Mouse (Mus musculus): ENCODE measurements at regions not wholly inside any gene's neighbourhood (a gene's known extent, or its start where the extent isn't known, plus 50 kb on each side); places are given as distances from the start of the nearest gene placed in this dataset.

GRCm38 (mm10) chr3:117265790-117266189 lies 94.9 kb downstream of the Plppr4 start:
- ATAC-seq (replicated peaks; ENCODE audit: low FRiP score) (no peak), DNase-seq (ENCODE audit: low spot score) (no peak)
- Histone ChIP-seq H3K4me3 (ENCODE audit: low read depth, low read length) (no peak overlapping the region), H3K27me3 (replicated peaks; ENCODE audit: control insufficient read depth, insufficient read depth, low read length) (no peaks in the 10 kb centered on the region), H3K4me2 (no peak overlapping the region), H3K36me3 (ENCODE audit: control insufficient read depth, insufficient read depth, low read length) (no peaks in the 10 kb centered on the region), H3K4me1 (replicated peaks; ENCODE audit: control insufficient read depth, insufficient read depth, low read length) (no peaks in the 10 kb centered on the region), H3K9me3 (ENCODE audit: control insufficient read depth, low read length) (no peaks in the 10 kb centered on the region), H3K9ac (ENCODE audit: low read depth, low read length) (no peak overlapping the region), H3K27ac (ENCODE audit: low read depth, low read length) (no peak overlapping the region)
- WGBS: 79% methylated on average over 9 of the region's 9 CpGs

GRCm38 (mm10) chr3:117247833-117248232 lies 112.8 kb downstream of the Plppr4 start:
- no peak overlapping the region for H3K4me3 ChIP-seq (ENCODE audit: low read depth, low read length)

GRCm38 (mm10) chr3:117241810-117242209 lies 118.9 kb downstream of the Plppr4 start:
- no peak overlapping the region for H3K4me3 ChIP-seq (ENCODE audit: low read depth, low read length)
- ATAC-seq (replicated peaks; ENCODE audit: low FRiP score): no peak
- H3K27ac ChIP-seq (ENCODE audit: low read depth, low read length): no peak overlapping the region
- no peaks in the 10 kb centered on the region for H3K36me3 ChIP-seq (ENCODE audit: control insufficient read depth, insufficient read depth, low read length)
- H3K4me2 ChIP-seq: no peak overlapping the region
- 84% methylated on average over 6 of the region's 6 CpGs for WGBS
- no peaks in the 10 kb centered on the region for H3K4me1 ChIP-seq (replicated peaks; ENCODE audit: control insufficient read depth, insufficient read depth, low read length)
- H3K9ac ChIP-seq (ENCODE audit: low read depth, low read length): no peak overlapping the region
- no peaks in the 10 kb centered on the region for H3K27me3 ChIP-seq (replicated peaks; ENCODE audit: control insufficient read depth, insufficient read depth, low read length)
- no peaks in the 10 kb centered on the region for H3K9me3 ChIP-seq (ENCODE audit: control insufficient read depth, low read length)
- DNase-seq (ENCODE audit: low spot score): no peak

More at GRCm38 (mm10) chr3:117247833-117248232, 112.8 kb downstream of the Plppr4 start:
- no peak overlapping the region for H3K4me2 ChIP-seq
- H3K36me3 ChIP-seq (ENCODE audit: control insufficient read depth, insufficient read depth, low read length): no peaks in the 10 kb centered on the region
- DNase-seq (ENCODE audit: low spot score) (no peak), ATAC-seq (replicated peaks; ENCODE audit: low FRiP score) (no peak)
- H3K9me3 ChIP-seq (ENCODE audit: control insufficient read depth, low read length): no peaks in the 10 kb centered on the region
- no peak overlapping the region for H3K9ac ChIP-seq (ENCODE audit: low read depth, low read length)
- H3K27me3 ChIP-seq (replicated peaks; ENCODE audit: control insufficient read depth, insufficient read depth, low read length): no peaks in the 10 kb centered on the region
- no peaks in the 10 kb centered on the region for H3K4me1 ChIP-seq (replicated peaks; ENCODE audit: control insufficient read depth, insufficient read depth, low read length)
- no peak overlapping the region for H3K27ac ChIP-seq (ENCODE audit: low read depth, low read length)

- H3K4me3 ChIP-seq (ENCODE audit: low read depth, low read length): no peak overlapping the region
- DNase-seq (ENCODE audit: low spot score): no peak
- H3K27me3 ChIP-seq (replicated peaks; ENCODE audit: control insufficient read depth, insufficient read depth, low read length): no peaks in the 10 kb centered on the region
- H3K27ac ChIP-seq (ENCODE audit: low read depth, low read length): no peak overlapping the region
- no peaks in the 10 kb centered on the region for H3K36me3 ChIP-seq (ENCODE audit: control insufficient read depth, insufficient read depth, low read length)
- no peak overlapping the region for H3K4me2 ChIP-seq
- H3K9ac ChIP-seq (ENCODE audit: low read depth, low read length): no peak overlapping the region
- no peak for ATAC-seq (replicated peaks; ENCODE audit: low FRiP score)
- WGBS: 81% methylated on average over 3 of the region's 3 CpGs
- 0 out of 2 replicates have a peak, but pooled peaks cover 2% of the 10 kb centered on the region for H3K9me3 ChIP-seq (ENCODE audit: control insufficient read depth, low read length)
- no peaks in the 10 kb centered on the region for H3K4me1 ChIP-seq (replicated peaks; ENCODE audit: control insufficient read depth, insufficient read depth, low read length)
Measured at GRCm38 (mm10) chr3:117226616-117227015, 134.1 kb downstream of the Plppr4 start.

- ATAC-seq (replicated peaks; ENCODE audit: low FRiP score) (no peak), DNase-seq (ENCODE audit: low spot score) (no peak)
- Histone ChIP-seq H3K27me3 (replicated peaks; ENCODE audit: control insufficient read depth, insufficient read depth, low read length) (no peaks in the 10 kb centered on the region), H3K27ac (ENCODE audit: low read depth, low read length) (no peak overlapping the region), H3K36me3 (ENCODE audit: control insufficient read depth, insufficient read depth, low read length) (no peaks in the 10 kb centered on the region), H3K4me3 (ENCODE audit: low read depth, low read length) (no peak overlapping the region), H3K4me2 (no peak overlapping the region), H3K4me1 (replicated peaks; ENCODE audit: control insufficient read depth, insufficient read depth, low read length) (no peaks in the 10 kb centered on the region), H3K9ac (ENCODE audit: low read depth, low read length) (no peak overlapping the region), H3K9me3 (ENCODE audit: control insufficient read depth, low read length) (no peaks in the 10 kb centered on the region)
- 65% methylated on average over 2 of the region's 2 CpGs for WGBS
Measured at GRCm38 (mm10) chr3:117225041-117225440, 135.6 kb downstream of the Plppr4 start.

- Histone ChIP-seq H3K4me3 (ENCODE audit: low read depth, low read length) (no peak overlapping the region), H3K4me1 (replicated peaks; ENCODE audit: control insufficient read depth, insufficient read depth, low read length) (no peaks in the 10 kb centered on the region), H3K9ac (ENCODE audit: low read depth, low read length) (no peak overlapping the region), H3K9me3 (ENCODE audit: control insufficient read depth, low read length) (no peaks in the 10 kb centered on the region), H3K36me3 (ENCODE audit: control insufficient read depth, insufficient read depth, low read length) (no peaks in the 10 kb centered on the region), H3K4me2 (no peak overlapping the region), H3K27ac (ENCODE audit: low read depth, low read length) (no peak overlapping the region), H3K27me3 (replicated peaks; ENCODE audit: control insufficient read depth, insufficient read depth, low read length) (no peaks in the 10 kb centered on the region)
- ATAC-seq (replicated peaks; ENCODE audit: low FRiP score): no peak
- no peak for DNase-seq (ENCODE audit: low spot score)
- 49% methylated on average over 1 of the region's 1 CpGs for WGBS
Measured at GRCm38 (mm10) chr3:117217952-117218351, 142.7 kb downstream of the Plppr4 start.

- no peak for DNase-seq (ENCODE audit: low spot score)
- no peaks in the 10 kb centered on the region for H3K4me1 ChIP-seq (replicated peaks; ENCODE audit: control insufficient read depth, insufficient read depth, low read length)
- H3K9me3 ChIP-seq (ENCODE audit: control insufficient read depth, low read length): no peaks in the 10 kb centered on the region
- H3K36me3 ChIP-seq (ENCODE audit: control insufficient read depth, insufficient read depth, low read length): no peaks in the 10 kb centered on the region
- H3K9ac ChIP-seq (ENCODE audit: low read depth, low read length): no peak overlapping the region
- no peak overlapping the region for H3K4me2 ChIP-seq
- ATAC-seq (replicated peaks; ENCODE audit: low FRiP score): no peak
- no peak overlapping the region for H3K4me3 ChIP-seq (ENCODE audit: low read depth, low read length)
- H3K27me3 ChIP-seq (replicated peaks; ENCODE audit: control insufficient read depth, insufficient read depth, low read length): no peaks in the 10 kb centered on the region
- 76% methylated on average over 1 of the region's 1 CpGs for WGBS
- H3K27ac ChIP-seq (ENCODE audit: low read depth, low read length): no peak overlapping the region
Measured at GRCm38 (mm10) chr3:117191903-117192302, 168.8 kb downstream of the Plppr4 start.

- ATAC-seq (replicated peaks; ENCODE audit: low FRiP score) (no peak), DNase-seq (ENCODE audit: low spot score) (no peak)
- Histone ChIP-seq H3K9me3 (ENCODE audit: control insufficient read depth, low read length) (no peaks in the 10 kb centered on the region), H3K9ac (ENCODE audit: low read depth, low read length) (no peak overlapping the region), H3K27ac (ENCODE audit: low read depth, low read length) (no peak overlapping the region), H3K36me3 (ENCODE audit: control insufficient read depth, insufficient read depth, low read length) (no peaks in the 10 kb centered on the region), H3K4me3 (ENCODE audit: low read depth, low read length) (no peak overlapping the region), H3K4me1 (replicated peaks; ENCODE audit: control insufficient read depth, insufficient read depth, low read length) (no peaks in the 10 kb centered on the region), H3K27me3 (replicated peaks; ENCODE audit: control insufficient read depth, insufficient read depth, low read length) (no peaks in the 10 kb centered on the region), H3K4me2 (no peak overlapping the region)
- WGBS: 58% methylated on average over 3 of the region's 3 CpGs
Measured at GRCm38 (mm10) chr3:117188782-117189500, 171.7 kb downstream of the Plppr4 start.

GRCm38 (mm10) chr3:117183654-117184184 lies 177.0 kb downstream of the Plppr4 start:
- no peak for ATAC-seq (replicated peaks; ENCODE audit: low FRiP score)
- Histone ChIP-seq H3K9me3 (ENCODE audit: control insufficient read depth, low read length) (no peaks in the 10 kb centered on the region), H3K27ac (ENCODE audit: low read depth, low read length) (no peak overlapping the region), H3K4me2 (no peak overlapping the region), H3K36me3 (ENCODE audit: control insufficient read depth, insufficient read depth, low read length) (no peaks in the 10 kb centered on the region), H3K9ac (ENCODE audit: low read depth, low read length) (no peak overlapping the region), H3K27me3 (replicated peaks; ENCODE audit: control insufficient read depth, insufficient read depth, low read length) (no peaks in the 10 kb centered on the region), H3K4me1 (replicated peaks; ENCODE audit: control insufficient read depth, insufficient read depth, low read length) (no peaks in the 10 kb centered on the region), H3K4me3 (ENCODE audit: low read depth, low read length) (no peak overlapping the region)
- DNase-seq (ENCODE audit: low spot score): no peak
- whole genome bisulfite sequencing: 87% methylated on average over 4 of the region's 4 CpGs
